Mouse (Mus musculus): ENCODE results near the gene Ube2c. TPM values are rescaled to one million over a fixed set of nuclear protein-coding genes. Genes with fewer than 3 reads are reported as not detected.
"Not testable (repeated sequence)": the region's sequence is repeated elsewhere in the genome, so short reads cannot be mapped to it uniquely, and the experiment has no call there.

The Ube2c gene
- polyA plus RNA-seq, 1 experiment, result 91.2 TPM

DNA sequence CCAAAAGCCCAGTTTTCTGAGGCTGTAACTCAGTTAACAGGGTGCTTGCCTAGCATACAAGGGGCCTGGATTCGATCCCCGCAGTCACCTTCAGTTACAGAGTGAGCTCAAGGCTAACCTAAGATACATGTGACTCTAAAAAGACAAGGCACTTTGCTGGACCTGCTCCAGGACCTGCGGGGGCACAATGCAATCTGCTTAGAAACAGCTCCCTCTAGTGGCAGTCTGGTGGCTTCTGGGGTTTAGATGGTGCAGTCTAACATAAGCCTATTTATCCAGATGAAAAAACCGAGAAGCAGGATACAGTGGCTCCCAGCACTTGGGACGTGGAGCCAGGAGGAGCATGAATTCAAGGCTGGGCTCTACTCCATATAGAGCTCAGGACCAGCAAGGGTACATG is 24.6 kb downstream of the Ube2c start:
- Histone ChIP-seq H3K36me3 (ENCODE audit: control insufficient read depth, insufficient read depth, low read length) (peaks cover 60% of the 10 kb centered on the region), H3K27me3 (ENCODE audit: control insufficient read depth, insufficient read depth, low read length) (no peaks in the 10 kb centered on the region), H3K27ac (ENCODE audit: insufficient read depth, low read depth, low read length) (no peak overlapping the region), H3K4me3 (ENCODE audit: low read depth, low read length) (no peak overlapping the region), H3K4me1 (ENCODE audit: control insufficient read depth, insufficient read depth, insufficient read length, low read length) (no peaks in the 10 kb centered on the region)
- TF ChIP-seq CTCF (IDR thresholded peaks at IDR 0.05; ENCODE audit: extremely low read depth, insufficient read length, insufficient replicate concordance, low read depth, low read length) (peak; percentile 95; the same call in 1 of the 2 replicates), POLR2A (IDR thresholded peaks at IDR 0.05; ENCODE audit: low read depth, low read length) (no peak)
- WGBS, result 19% methylated on average over 5 of the region's 5 CpGs

DNA sequence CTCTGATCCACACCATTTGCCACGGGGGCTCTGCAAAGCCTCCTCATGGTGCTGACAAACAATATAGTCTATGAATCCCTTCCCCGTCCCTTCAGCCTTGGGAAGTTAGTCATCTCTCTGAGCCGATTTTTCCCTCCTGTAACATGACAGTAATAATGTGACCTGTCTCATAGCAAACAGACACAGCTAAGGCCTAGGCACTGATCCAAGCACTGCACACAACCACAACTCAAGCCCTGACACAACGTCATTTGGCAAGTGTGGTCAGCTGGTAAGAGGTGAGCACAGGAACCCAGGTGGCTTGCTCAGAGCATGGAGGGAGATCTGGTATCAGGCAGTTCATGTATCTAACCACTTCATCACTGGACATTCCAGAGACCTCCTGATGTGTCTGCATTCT is 26.2 kb downstream of the Ube2c start:
- no peak overlapping the region for H3K27ac ChIP-seq (ENCODE audit: insufficient read depth, low read depth, low read length)
- H3K4me3 ChIP-seq (ENCODE audit: low read depth, low read length), result no peak overlapping the region
- TF ChIP-seq POLR2A (IDR thresholded peaks at IDR 0.05; ENCODE audit: low read depth, low read length), result no peak
- TF ChIP-seq CTCF (IDR thresholded peaks at IDR 0.05; ENCODE audit: extremely low read depth, insufficient read length, insufficient replicate concordance, low read depth, low read length), result no peak
- WGBS, result 81% methylated on average over 4 of the region's 4 CpGs
- peaks cover 67% of the 10 kb centered on the region for H3K36me3 ChIP-seq (ENCODE audit: control insufficient read depth, insufficient read depth, low read length)
- H3K4me1 ChIP-seq (ENCODE audit: control insufficient read depth, insufficient read depth, insufficient read length, low read length), result no peaks in the 10 kb centered on the region
- no peaks in the 10 kb centered on the region for H3K27me3 ChIP-seq (ENCODE audit: control insufficient read depth, insufficient read depth, low read length)

DNA sequence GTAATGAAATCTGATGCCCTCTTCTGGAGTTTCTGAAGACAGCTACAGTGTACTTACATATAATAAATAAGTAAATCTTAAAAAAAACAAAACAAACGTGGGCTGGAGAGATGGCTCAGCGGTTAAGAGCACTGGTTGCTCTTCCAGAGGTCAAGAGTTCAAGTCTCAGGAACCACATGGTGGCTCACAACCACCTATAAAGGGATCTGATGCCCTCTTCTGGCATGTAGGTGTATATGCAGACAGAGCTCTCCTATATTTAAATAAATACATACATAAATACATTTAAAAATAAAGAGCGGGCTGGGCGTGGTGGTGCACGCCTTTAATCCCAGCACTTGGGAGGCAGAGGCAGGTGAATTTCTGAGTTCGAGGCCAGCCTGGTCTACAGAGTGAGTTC is 28.9 kb downstream of the Ube2c start:
- not testable (repeated sequence) for H3K4me1 ChIP-seq (ENCODE audit: control insufficient read depth, insufficient read depth, insufficient read length, low read length); H3K27ac ChIP-seq (ENCODE audit: insufficient read depth, low read depth, low read length); H3K4me3 ChIP-seq (ENCODE audit: low read depth, low read length); H3K27me3 ChIP-seq (ENCODE audit: control insufficient read depth, insufficient read depth, low read length)
- peaks cover 57% of the 10 kb centered on the region for H3K36me3 ChIP-seq (ENCODE audit: control insufficient read depth, insufficient read depth, low read length)
- 68% methylated on average over 6 of the region's 6 CpGs for WGBS

DNA sequence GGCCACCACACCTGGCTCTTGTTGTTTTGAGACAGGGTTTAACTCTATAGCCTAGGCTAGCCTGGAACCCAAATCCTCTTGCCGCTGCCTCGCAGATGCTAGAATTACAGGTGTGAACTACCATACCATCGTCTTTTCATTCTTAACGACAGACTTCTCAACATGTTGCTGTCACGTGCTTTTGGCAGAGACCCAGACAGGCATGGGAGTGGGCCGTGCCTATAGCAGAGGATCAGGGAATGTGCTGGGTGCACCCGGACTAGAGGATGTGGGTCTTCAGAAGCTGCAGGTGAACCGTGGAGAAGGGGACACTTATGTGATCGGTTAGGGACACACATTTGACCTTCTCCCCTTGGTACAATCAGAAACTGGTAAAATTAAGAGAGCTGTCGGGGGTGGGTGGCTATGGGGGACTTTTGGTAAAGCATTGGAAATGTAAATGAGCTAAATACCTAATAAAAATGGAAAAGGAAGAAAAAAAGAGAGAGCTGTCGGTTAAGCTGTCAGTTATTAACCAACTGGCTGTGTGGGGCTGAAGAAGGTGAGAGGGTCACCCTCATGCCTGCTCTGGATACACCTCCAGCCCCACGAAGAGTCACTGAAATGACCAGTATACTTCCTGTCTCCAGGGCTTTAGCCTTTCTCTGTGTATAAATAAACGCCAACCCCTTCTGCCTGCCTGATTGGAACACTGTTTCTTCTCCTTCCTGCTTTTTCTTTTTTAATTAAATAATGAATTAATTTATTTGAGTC is 30.7 kb downstream of the Ube2c start:
- Histone ChIP-seq H3K27me3 (ENCODE audit: control insufficient read depth, insufficient read depth, low read length) (no peaks in the 10 kb centered on the region), H3K4me1 (ENCODE audit: control insufficient read depth, insufficient read depth, insufficient read length, low read length) (peaks cover 8% of the 10 kb centered on the region; the same call in 1 of the 2 replicates), H3K27ac (ENCODE audit: insufficient read depth, low read depth, low read length) (no peak overlapping the region), H3K4me3 (ENCODE audit: low read depth, low read length) (no peak overlapping the region), H3K36me3 (ENCODE audit: control insufficient read depth, insufficient read depth, low read length) (peaks cover 44% of the 10 kb centered on the region)
- no peak for TF ChIP-seq CTCF (IDR thresholded peaks at IDR 0.05; ENCODE audit: extremely low read depth, insufficient read length, insufficient replicate concordance, low read depth, low read length)
- TF ChIP-seq POLR2A (IDR thresholded peaks at IDR 0.05; ENCODE audit: low read depth, low read length), result no peak
- 89% methylated on average over 13 of the region's 13 CpGs for WGBS

DNA sequence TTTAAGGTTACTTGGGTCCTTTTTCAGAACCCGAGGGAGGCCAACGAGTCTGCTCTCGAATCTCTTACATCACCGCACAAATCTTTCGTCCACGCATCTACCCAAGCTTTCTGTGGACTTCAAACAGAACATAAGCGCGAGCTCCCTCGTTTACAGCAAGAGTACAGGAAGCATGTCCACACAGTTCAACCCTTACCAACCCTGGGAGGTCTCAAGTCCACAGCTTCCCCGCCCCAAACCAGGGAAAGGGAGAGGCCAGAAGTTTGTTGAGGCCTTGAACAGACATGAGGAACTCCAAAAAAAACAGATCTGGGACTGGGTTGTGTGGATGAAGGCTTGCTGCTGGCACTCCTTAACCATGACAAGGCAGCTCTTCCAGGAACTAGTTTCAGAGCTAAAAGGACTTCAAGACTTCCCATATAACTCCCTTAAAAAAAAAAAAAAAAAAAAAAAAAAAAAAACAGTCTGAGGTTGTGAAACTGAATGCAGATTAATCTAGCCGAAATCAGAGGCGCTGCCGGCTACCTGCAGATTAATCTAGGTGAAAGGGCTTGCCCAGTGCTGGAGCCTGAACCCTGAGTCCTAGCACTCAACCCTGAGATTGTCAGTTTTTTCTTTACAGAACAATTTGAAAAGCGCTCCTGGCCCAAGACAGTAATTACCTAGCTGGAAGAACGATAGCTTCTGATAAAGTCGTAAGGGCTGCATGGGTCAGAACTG is 33.7 kb downstream of the Ube2c start:
- WGBS, result 38% methylated on average over 16 of the region's 16 CpGs
- TF ChIP-seq POLR2A (IDR thresholded peaks at IDR 0.05; ENCODE audit: low read depth, low read length), result no peak
- TF ChIP-seq CTCF (IDR thresholded peaks at IDR 0.05; ENCODE audit: extremely low read depth, insufficient read length, insufficient replicate concordance, low read depth, low read length), result no peak
- H3K36me3 ChIP-seq (ENCODE audit: control insufficient read depth, insufficient read depth, low read length), result peaks cover 20% of the 10 kb centered on the region
- H3K4me1 ChIP-seq (ENCODE audit: control insufficient read depth, insufficient read depth, insufficient read length, low read length), result peaks cover 10% of the 10 kb centered on the region; the same call in 1 of the 2 replicates
- no peaks in the 10 kb centered on the region for H3K27me3 ChIP-seq (ENCODE audit: control insufficient read depth, insufficient read depth, low read length)
- peak overlapping the region; percentile 52 for H3K27ac ChIP-seq (ENCODE audit: insufficient read depth, low read depth, low read length)
- peak overlapping the region; percentile 35 for H3K4me3 ChIP-seq (ENCODE audit: low read depth, low read length)

DNA sequence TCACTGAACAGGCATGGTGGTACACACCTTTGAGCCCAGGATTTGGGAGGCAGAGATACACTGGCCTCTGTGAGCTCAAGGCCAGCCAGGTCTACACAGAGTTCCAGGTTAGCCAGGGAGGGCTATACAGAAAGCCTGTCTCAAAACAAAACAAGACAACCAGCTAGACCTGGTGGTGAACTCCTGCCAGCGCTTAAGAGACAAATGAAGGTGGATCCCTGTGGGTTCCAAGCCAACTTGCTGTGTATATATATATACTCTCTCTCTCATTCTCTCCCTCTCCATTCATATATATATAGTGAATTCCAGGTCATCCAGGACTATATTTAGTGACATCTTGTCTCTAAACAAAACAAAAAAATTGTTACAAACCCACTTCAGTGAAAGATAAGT is 34.2 kb downstream of the Ube2c start:
- Histone ChIP-seq H3K4me1 (ENCODE audit: control insufficient read depth, insufficient read depth, insufficient read length, low read length) (peaks cover 10% of the 10 kb centered on the region; the same call in 1 of the 2 replicates), H3K27me3 (ENCODE audit: control insufficient read depth, insufficient read depth, low read length) (no peaks in the 10 kb centered on the region), H3K27ac (ENCODE audit: insufficient read depth, low read depth, low read length) (peak overlapping the region; percentile 52), H3K4me3 (ENCODE audit: low read depth, low read length) (peak overlapping the region; percentile 79), H3K36me3 (ENCODE audit: control insufficient read depth, insufficient read depth, low read length) (peaks cover 20% of the 10 kb centered on the region)
- WGBS, result 7% methylated on average over 1 of the region's 1 CpGs
- TF ChIP-seq POLR2A (IDR thresholded peaks at IDR 0.05; ENCODE audit: low read depth, low read length), result no peak
- no peak for TF ChIP-seq CTCF (IDR thresholded peaks at IDR 0.05; ENCODE audit: extremely low read depth, insufficient read length, insufficient replicate concordance, low read depth, low read length)

DNA sequence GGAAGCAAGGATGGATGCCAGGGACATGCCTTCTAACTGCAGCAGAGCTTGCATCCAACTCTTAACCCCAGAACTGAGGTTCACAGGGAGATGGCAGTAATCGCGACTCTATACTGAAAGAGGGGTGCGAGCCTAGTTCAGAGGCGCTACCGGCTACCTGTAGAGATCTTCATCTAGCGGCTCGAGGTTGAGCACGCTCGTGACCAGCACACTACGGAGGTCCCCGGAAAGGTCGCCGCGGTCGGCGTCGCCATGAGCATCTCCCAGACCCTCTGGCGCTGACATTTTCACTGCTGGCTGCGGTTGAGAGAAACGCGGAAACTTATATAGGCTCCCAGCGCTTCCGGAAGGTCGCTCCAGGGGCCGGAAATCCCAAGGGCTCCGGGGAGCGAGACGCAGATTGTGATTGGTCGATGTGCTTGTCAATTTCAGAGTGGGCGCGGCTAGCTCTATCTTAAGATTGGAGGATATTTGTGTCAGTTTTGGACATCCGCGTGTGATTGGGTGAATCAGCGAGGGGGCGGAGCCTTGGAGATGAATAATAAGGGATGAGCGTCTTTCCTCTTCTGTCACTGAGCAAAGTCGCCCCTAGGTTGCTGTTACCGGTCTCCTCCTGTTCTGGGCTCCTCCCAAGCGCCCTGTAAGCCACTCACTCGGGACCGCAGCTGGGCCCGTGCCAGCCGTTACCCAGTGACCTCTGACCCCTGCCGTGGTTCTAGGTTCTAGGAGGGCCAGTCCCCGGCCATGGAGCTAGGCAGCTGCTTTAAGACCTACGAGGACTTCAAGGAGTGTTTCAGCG is 35.0 kb downstream of the Ube2c start, which contains the start of the genes Acot8 and Zswim3:
TSS of gene Acot8 (minus strand) at position 350 of the 799 bp plus-strand sequence.
TSS of gene Zswim3 (plus strand) at position 566 of the 799 bp plus-strand sequence.
- WGBS, result under 1% methylated on average over 47 of the region's 47 CpGs
- TF ChIP-seq POLR2A (IDR thresholded peaks at IDR 0.05; ENCODE audit: low read depth, low read length), result peak; percentile 80
- no peak for TF ChIP-seq CTCF (IDR thresholded peaks at IDR 0.05; ENCODE audit: extremely low read depth, insufficient read length, insufficient replicate concordance, low read depth, low read length)

More for the DNA sequence above, 35.0 kb downstream of the Ube2c start, which contains the start of the genes Acot8 and Zswim3:
- peak within 1 kb of the TSS; percentile 88 for H3K27ac ChIP-seq (ENCODE audit: insufficient read depth, low read depth, low read length)
- H3K4me3 ChIP-seq (ENCODE audit: low read depth, low read length), result peak within 1 kb of the TSS; percentile 79
- peaks cover 16% of the 10 kb centered on the region for H3K36me3 ChIP-seq (ENCODE audit: control insufficient read depth, insufficient read depth, low read length)
- no peaks in the 10 kb centered on the region for H3K27me3 ChIP-seq (ENCODE audit: control insufficient read depth, insufficient read depth, low read length)
- H3K4me1 ChIP-seq (ENCODE audit: control insufficient read depth, insufficient read depth, insufficient read length, low read length), result peaks cover 10% of the 10 kb centered on the region; the same call in 1 of the 2 replicates

Data from small intestine, adult 2 months (tissue).